Mouse (Mus musculus): ENCODE data around the gene Polr3gl.

Polr3gl gene

DNA sequence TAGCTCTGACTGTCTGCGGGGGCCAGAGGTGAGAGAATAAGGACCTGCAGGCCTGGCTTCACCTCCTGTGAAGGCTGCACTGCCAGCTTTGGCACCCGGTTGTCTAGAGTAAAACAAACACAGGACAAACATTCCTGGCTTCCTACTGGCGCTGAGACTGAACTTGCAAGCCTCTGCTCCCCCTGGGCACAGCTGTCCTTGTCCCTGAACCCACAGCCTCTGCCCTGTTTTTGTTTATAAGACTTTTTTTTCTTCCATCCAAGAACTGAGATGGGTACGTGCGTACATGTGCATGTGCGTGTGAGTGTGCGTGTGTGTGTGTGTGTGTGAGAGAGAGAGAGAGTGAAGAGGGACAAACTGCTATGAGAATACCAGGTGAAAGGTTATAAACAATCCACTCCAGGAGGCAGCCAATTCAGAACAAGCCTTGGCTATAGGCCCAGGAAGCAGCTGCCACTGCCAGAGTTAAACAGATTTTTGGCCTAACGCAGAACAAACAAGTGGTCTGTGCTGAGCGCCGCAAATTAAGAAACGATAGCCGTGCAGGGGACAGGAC lies 38.9 kb downstream of the Polr3gl start:
- DNase-seq: peak; percentile 67 to 73

DNA sequence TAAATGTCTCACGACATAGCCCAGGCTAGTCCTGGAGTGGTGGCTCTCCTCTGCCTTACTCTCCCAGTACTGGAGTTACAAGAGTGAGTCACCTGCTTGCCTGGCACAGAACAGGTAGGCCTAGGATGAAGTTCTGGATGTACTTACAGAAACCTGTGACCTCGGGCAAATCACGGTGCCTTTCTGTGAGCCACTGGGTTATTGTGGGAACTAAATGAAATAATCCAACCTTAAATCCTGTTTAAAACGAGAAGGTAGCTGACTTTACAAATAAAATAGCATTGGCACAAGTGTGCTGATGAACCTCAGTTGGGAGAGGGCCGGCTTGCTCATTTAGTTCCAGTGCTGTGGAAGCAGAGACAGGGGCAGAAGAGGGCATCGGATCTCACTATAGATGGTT lies 39.7 kb downstream of the Polr3gl start:
- no peak for DNase-seq

GRCm38 (mm10) chr3:96553601-96554000 lies 40.4 kb downstream of the Polr3gl start:
- DNase-seq: no peak

- DNase-seq: no peak
These were observed 42.1 kb downstream of the Polr3gl start for GRCm38 (mm10) chr3:96551890-96552289.

- DNase-seq: peak; percentile 59 to 67
These were observed 42.8 kb downstream of the Polr3gl start for GRCm38 (mm10) chr3:96551203-96551602.

DNA sequence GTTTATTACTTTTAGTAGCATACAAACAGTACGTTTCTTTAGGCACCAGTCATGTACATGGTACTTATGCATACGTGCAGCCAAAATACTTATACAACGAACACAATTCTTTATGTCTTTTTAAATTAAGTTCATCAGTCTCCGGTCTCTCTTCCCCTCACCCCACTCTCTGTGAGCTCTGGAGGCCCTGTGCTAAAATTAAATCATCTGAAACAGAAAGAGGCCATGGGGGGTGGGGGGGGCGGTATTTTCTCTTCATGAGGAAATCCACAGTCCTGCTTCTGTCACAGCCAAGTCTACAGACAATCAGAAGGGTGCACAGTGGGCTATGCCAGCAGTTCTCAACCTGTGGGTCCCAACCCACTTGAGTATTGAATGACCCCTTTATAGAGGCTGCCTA lies 44.6 kb downstream of the Polr3gl start:
- DNase-seq: no peak

- DNase-seq: no peak
These were observed 45.2 kb downstream of the Polr3gl start for GRCm38 (mm10) chr3:96548824-96549223.

DNA sequence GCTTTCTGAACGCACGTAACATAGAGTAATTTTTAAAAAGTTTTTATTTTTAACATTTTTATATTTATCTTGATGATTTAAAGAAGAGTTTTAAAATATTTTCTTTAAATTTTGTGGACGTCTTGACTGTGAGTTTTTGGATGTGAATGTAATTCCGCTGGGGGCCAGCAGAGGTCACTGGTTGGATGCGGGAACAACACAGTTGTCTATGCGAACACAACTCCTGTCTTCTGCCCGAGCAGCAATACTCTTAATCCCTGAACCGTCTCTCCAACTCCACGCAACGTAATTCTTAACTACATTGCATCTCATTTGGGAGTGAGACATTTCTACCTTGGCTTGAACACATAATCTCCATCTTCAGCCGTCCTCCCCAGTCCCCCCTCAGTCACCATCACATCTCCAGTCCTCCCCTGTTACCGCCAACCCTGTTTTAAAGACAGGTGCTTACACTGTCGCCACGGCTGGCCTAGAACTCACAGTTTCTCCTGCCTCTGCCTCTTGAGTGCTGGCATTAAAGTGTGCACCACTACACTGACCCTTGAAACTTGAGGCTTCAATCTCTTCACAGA lies 46.5 kb downstream of the Polr3gl start:
- DNase-seq: peak; percentile 91 to 93

DNA sequence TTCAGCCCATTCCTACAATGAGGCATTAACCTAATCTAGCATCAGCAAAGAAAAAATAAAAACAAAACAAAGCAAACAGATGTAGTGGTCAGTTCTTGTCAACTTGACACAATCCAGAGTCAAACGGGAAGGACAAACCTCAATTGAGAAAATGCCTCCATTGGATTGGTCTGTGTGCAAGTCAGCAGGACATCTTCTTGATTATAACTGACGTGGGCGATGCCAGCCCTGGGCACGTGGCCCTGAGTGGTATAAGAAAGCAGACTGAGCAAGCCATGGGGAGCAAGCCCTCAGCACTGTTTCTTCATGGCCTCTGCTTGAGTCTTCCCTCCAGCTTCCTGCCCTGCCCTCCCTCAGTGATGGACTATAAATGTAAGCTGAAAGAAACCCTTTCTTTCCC lies 47.1 kb downstream of the Polr3gl start:
- DNase-seq: peak in 1 of 2 experiments; percentile 36

- DNase-seq: no peak
These were observed 48.4 kb downstream of the Polr3gl start for GRCm38 (mm10) chr3:96545565-96545964.

DNA sequence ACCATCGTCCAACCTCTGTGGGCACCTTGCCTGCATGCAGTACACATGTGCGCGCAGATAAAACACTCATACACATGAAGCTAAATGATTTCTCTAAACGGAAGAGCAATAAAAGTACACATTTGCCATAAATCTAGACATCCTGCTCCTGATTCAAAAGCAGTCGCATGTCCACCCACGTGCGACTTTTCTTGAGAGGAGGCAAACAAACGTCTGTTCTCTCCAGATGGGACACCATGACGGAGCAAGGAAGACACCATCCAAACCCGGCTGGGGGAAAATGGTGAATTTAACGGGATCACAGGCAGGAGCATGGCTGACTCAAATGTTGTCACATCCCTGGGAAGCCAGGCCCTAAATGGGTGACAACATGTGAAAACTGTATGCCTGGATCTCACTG lies 50.6 kb downstream of the Polr3gl start:
- DNase-seq: no peak

DNA sequence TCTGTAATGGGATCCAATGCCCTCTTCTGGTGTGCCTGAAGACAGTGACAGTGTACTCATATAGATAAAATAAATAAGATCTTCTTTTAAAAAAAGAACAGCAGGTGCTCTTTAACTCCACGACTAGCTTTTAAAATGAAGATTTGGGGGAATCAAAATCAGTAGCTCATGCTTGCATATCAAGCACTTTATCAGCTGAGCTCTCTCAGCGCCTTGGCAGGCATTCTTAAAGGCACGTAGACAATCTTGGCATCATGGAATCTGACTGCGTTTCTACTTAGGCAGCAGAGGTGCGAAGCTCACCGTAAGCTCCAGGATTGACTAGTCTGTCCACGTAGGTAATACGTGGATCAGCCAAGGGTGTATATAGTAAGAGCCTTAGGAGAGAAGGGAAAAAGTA lies 51.4 kb downstream of the Polr3gl start:
- DNase-seq: no peak

- no peak for DNase-seq
These were observed 52.5 kb downstream of the Polr3gl start for GRCm38 (mm10) chr3:96541328-96542078.

DNA sequence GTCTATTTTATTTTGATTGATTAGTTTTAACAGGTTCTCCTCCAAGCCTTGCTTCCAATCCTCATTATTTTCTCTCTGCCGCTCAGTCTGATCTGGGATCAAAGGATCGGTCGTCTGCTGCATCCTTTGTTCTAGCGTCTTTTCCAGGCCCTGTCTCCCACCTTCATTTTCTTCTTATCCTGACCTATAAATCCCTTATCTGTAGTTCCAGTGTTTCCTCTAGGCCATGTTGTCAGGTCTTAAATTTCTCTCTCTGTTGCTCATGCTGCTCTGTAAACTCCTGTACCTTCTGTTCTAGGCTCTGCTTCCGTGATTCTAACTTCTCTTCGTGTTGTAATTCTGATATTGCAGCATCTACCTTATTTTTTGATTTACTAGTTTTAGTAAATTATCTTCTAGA lies 53.2 kb downstream of the Polr3gl start:
- no peak for DNase-seq

- no peak for DNase-seq
These were observed 54.7 kb downstream of the Polr3gl start for GRCm38 (mm10) chr3:96539316-96539715.

DNA sequence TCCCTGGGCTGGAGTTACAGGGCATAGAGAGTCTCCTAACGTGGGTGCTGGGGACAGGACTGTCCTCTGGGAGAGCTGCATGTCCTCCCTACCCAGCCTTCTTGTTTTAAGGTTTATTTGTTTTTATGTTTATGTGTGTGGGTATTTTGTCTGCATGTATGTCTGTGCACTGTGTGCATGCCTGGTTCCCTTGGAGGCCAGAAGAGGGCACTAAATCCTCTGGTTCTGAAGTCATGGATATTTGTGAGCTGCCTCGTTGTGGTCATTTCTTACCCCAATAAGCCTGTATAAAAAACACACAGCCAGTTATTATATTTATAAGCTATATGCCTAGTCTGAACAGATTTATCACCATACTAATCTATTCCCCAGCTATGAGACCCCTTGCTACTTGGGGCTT lies 59.7 kb downstream of the Polr3gl start:
- DNase-seq: no peak

- DNase-seq: no peak
These were observed 61.9 kb downstream of the Polr3gl start for GRCm38 (mm10) chr3:96532050-96532449.

DNA sequence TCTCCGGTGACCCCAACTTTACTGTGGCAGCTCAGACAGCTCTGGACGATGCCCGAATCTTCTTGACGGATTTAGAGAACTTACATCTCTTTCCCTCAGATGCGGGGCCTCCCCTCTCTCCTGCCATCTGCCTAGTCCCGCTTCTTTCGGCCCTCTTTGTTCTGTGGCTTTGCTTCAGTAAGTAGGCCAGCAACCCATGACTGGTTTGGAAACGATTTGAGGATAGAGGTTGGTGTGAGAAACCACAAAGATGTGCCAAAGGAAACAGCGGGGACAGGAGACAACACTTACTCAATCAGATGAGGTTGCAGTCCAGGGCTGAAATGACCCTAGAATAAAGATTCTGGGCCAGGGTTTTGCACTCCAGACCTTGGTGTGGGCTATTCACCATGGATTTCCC lies 65.5 kb downstream of the Polr3gl start:
- DNase-seq: no peak

Data from cerebellum, postnatal 14 days (tissue).